Mouse (Mus musculus): ENCODE data around the gene Trabd. TPM values are rescaled to one million over a fixed set of nuclear protein-coding genes. Genes with fewer than 3 reads are reported as not detected.

The Trabd gene
- polyA plus RNA-seq, 1 experiment from 2014 or later = 36.4 TPM

- WGBS = 79% methylated on average over 4 of the region's 4 CpGs
- Histone ChIP-seq H3K27me3 (ENCODE audit: control insufficient read depth, insufficient read depth, low read length) (peaks cover 3% of the 10 kb centered on the region; the same call in 1 of the 2 replicates), H3K4me2 (ENCODE audit: low read depth, low read length) (0 out of 2 replicates have a peak overlapping the region, but pooled peaks have one; percentile 96), H3K9me3 (ENCODE audit: control insufficient read depth, low read length) (no peaks in the 10 kb centered on the region), H3K27ac (ENCODE audit: low read depth, low read length) (no peak overlapping the region), H3K4me1 (ENCODE audit: control insufficient read depth, insufficient read depth, low read length) (peaks cover 16% of the 10 kb centered on the region), H3K4me3 (ENCODE audit: low read depth, low read length) (no peak overlapping the region), H3K9ac (replicated peaks; ENCODE audit: low read depth, low read length) (no peak overlapping the region), H3K36me3 (ENCODE audit: control insufficient read depth, insufficient read depth, low read length) (peaks cover 48% of the 10 kb centered on the region)
- no peak for ATAC-seq (ENCODE audit: low read depth)
Observed at GRCm38 (mm10) chr15:89090662-89091061, 15.7 kb downstream of the Trabd start.

DNA sequence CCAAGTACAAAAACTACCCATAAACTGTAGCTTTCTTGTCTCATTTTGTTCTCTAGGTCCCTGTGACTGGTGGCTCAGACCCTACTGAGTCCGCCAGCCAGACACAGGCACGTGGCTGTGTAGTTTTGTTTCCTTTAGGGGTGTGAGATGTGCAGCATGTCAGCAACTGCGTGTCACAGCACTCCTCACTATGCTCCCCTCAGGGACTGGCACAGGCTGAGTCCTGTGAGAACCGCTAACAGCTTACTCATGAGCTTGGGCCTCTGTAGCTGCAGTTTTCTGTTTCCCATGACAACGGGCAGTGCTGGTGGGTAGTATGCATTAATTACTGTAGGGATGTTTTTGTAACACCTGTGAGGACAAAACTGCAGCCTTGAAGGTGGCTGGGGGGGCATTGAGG is 17.3 kb downstream of the Trabd start:
- Histone ChIP-seq H3K27ac (ENCODE audit: low read depth, low read length) (no peak overlapping the region), H3K4me2 (ENCODE audit: low read depth, low read length) (no peak overlapping the region), H3K36me3 (ENCODE audit: control insufficient read depth, insufficient read depth, low read length) (peaks cover 49% of the 10 kb centered on the region), H3K4me3 (ENCODE audit: low read depth, low read length) (no peak overlapping the region), H3K9ac (replicated peaks; ENCODE audit: low read depth, low read length) (no peak overlapping the region), H3K4me1 (ENCODE audit: control insufficient read depth, insufficient read depth, low read length) (peaks cover 16% of the 10 kb centered on the region), H3K9me3 (ENCODE audit: control insufficient read depth, low read length) (no peaks in the 10 kb centered on the region), H3K27me3 (ENCODE audit: control insufficient read depth, insufficient read depth, low read length) (peaks cover 3% of the 10 kb centered on the region; the same call in 1 of the 2 replicates)
- WGBS = 76% methylated on average over 5 of the region's 5 CpGs
- ATAC-seq (ENCODE audit: low read depth) = no peak

GRCm38 (mm10) chr15:89097450-89097849 is 22.5 kb downstream of the Trabd start:
- Histone ChIP-seq H3K27me3 (ENCODE audit: control insufficient read depth, insufficient read depth, low read length) (no peaks in the 10 kb centered on the region), H3K36me3 (ENCODE audit: control insufficient read depth, insufficient read depth, low read length) (peaks cover 95% of the 10 kb centered on the region), H3K9ac (replicated peaks; ENCODE audit: low read depth, low read length) (no peak overlapping the region), H3K27ac (ENCODE audit: low read depth, low read length) (no peak overlapping the region), H3K4me2 (ENCODE audit: low read depth, low read length) (no peak overlapping the region), H3K9me3 (ENCODE audit: control insufficient read depth, low read length) (no peaks in the 10 kb centered on the region), H3K4me3 (ENCODE audit: low read depth, low read length) (no peak overlapping the region), H3K4me1 (ENCODE audit: control insufficient read depth, insufficient read depth, low read length) (no peaks in the 10 kb centered on the region)
- no peak for ATAC-seq (ENCODE audit: low read depth)
- 91% methylated on average over 5 of the region's 5 CpGs for WGBS

DNA sequence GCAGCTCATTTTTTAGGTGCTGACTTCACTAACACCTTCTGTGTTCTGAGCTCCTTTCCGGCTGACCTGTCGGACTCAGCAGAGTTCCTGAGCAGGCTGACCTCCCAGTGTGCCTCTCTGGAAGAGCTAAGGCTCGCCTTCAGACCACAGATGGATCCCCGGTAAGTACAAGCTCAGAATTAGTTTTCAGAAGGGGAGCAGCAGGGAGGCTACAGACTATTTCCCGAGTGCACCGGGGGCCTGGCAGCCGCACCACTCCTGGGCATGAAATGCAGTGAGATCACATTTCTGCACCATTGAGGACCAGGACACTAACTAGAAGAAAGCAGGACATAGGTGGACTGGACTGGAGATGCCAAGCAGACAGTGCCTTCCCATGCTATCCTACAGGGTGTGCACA is 23.7 kb downstream of the Trabd start:
- H3K27ac ChIP-seq (ENCODE audit: low read depth, low read length) = no peak overlapping the region
- no peak for ATAC-seq (ENCODE audit: low read depth)
- H3K36me3 ChIP-seq (ENCODE audit: control insufficient read depth, insufficient read depth, low read length) = peaks cover 95% of the 10 kb centered on the region
- 90% methylated on average over 7 of the region's 7 CpGs for WGBS
- no peaks in the 10 kb centered on the region for H3K9me3 ChIP-seq (ENCODE audit: control insufficient read depth, low read length)
- H3K4me3 ChIP-seq (ENCODE audit: low read depth, low read length) = no peak overlapping the region
- H3K4me1 ChIP-seq (ENCODE audit: control insufficient read depth, insufficient read depth, low read length) = no peaks in the 10 kb centered on the region
- no peak overlapping the region for H3K9ac ChIP-seq (replicated peaks; ENCODE audit: low read depth, low read length)
- H3K4me2 ChIP-seq (ENCODE audit: low read depth, low read length) = no peak overlapping the region
- H3K27me3 ChIP-seq (ENCODE audit: control insufficient read depth, insufficient read depth, low read length) = no peaks in the 10 kb centered on the region

GRCm38 (mm10) chr15:89100823-89101222 is 25.9 kb downstream of the Trabd start:
- H3K4me3 ChIP-seq (ENCODE audit: low read depth, low read length) = no peak overlapping the region
- H3K27me3 ChIP-seq (ENCODE audit: control insufficient read depth, insufficient read depth, low read length) = no peaks in the 10 kb centered on the region
- WGBS = 94% methylated on average over 12 of the region's 12 CpGs
- H3K9ac ChIP-seq (replicated peaks; ENCODE audit: low read depth, low read length) = no peak overlapping the region
- no peak overlapping the region for H3K27ac ChIP-seq (ENCODE audit: low read depth, low read length)
- ATAC-seq (ENCODE audit: low read depth) = no peak
- H3K4me2 ChIP-seq (ENCODE audit: low read depth, low read length) = no peak overlapping the region
- no peaks in the 10 kb centered on the region for H3K9me3 ChIP-seq (ENCODE audit: control insufficient read depth, low read length)
- no peaks in the 10 kb centered on the region for H3K4me1 ChIP-seq (ENCODE audit: control insufficient read depth, insufficient read depth, low read length)
- H3K36me3 ChIP-seq (ENCODE audit: control insufficient read depth, insufficient read depth, low read length) = peaks cover 82% of the 10 kb centered on the region

GRCm38 (mm10) chr15:89102646-89103045 is 27.7 kb downstream of the Trabd start:
- H3K36me3 ChIP-seq (ENCODE audit: control insufficient read depth, insufficient read depth, low read length) = peaks cover 81% of the 10 kb centered on the region

GRCm38 (mm10) chr15:89103921-89104320 is 29.0 kb downstream of the Trabd start:
- 92% methylated on average over 10 of the region's 10 CpGs for WGBS
- H3K4me2 ChIP-seq (ENCODE audit: low read depth, low read length) = no peak overlapping the region
- H3K9ac ChIP-seq (replicated peaks; ENCODE audit: low read depth, low read length) = no peak overlapping the region
- no peaks in the 10 kb centered on the region for H3K4me1 ChIP-seq (ENCODE audit: control insufficient read depth, insufficient read depth, low read length)
- H3K9me3 ChIP-seq (ENCODE audit: control insufficient read depth, low read length) = no peaks in the 10 kb centered on the region
- no peak overlapping the region for H3K27ac ChIP-seq (ENCODE audit: low read depth, low read length)
- peaks cover 78% of the 10 kb centered on the region for H3K36me3 ChIP-seq (ENCODE audit: control insufficient read depth, insufficient read depth, low read length)
- ATAC-seq (ENCODE audit: low read depth) = no peak
- H3K4me3 ChIP-seq (ENCODE audit: low read depth, low read length) = no peak overlapping the region
- H3K27me3 ChIP-seq (ENCODE audit: control insufficient read depth, insufficient read depth, low read length) = no peaks in the 10 kb centered on the region

More at GRCm38 (mm10) chr15:89102646-89103045, 27.7 kb downstream of the Trabd start:
- no peak overlapping the region for H3K4me2 ChIP-seq (ENCODE audit: low read depth, low read length)
- H3K27ac ChIP-seq (ENCODE audit: low read depth, low read length) = no peak overlapping the region
- no peak overlapping the region for H3K9ac ChIP-seq (replicated peaks; ENCODE audit: low read depth, low read length)
- no peaks in the 10 kb centered on the region for H3K27me3 ChIP-seq (ENCODE audit: control insufficient read depth, insufficient read depth, low read length)
- no peak overlapping the region for H3K4me3 ChIP-seq (ENCODE audit: low read depth, low read length)
- 76% methylated on average over 5 of the region's 5 CpGs for whole genome bisulfite sequencing
- H3K4me1 ChIP-seq (ENCODE audit: control insufficient read depth, insufficient read depth, low read length) = no peaks in the 10 kb centered on the region
- no peak for ATAC-seq (ENCODE audit: low read depth)
- H3K9me3 ChIP-seq (ENCODE audit: control insufficient read depth, low read length) = no peaks in the 10 kb centered on the region

DNA sequence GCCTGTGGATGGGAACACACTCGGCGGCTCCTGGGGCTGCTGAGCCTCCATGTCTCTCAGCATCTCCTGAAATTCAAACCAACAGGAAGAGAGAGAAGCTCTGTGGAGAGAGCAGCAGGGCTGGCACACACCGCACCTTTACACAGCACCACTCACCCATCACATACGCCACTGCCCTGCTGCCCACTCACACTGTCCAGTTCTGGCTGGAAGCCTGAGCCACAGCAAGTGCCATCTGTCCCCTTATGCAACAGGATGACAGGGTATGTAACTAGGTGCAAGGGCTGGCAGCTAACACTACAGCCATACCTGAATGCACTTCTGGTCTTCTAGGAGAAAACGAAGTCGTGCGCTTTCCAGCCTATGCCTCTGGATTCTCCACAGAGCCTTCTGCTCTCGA is 29.5 kb downstream of the Trabd start:
- Histone ChIP-seq H3K27me3 (ENCODE audit: control insufficient read depth, insufficient read depth, low read length) (no peaks in the 10 kb centered on the region), H3K4me2 (ENCODE audit: low read depth, low read length) (no peak overlapping the region), H3K4me3 (ENCODE audit: low read depth, low read length) (no peak overlapping the region), H3K9me3 (ENCODE audit: control insufficient read depth, low read length) (no peaks in the 10 kb centered on the region), H3K27ac (ENCODE audit: low read depth, low read length) (no peak overlapping the region), H3K9ac (replicated peaks; ENCODE audit: low read depth, low read length) (no peak overlapping the region), H3K4me1 (ENCODE audit: control insufficient read depth, insufficient read depth, low read length) (no peaks in the 10 kb centered on the region), H3K36me3 (ENCODE audit: control insufficient read depth, insufficient read depth, low read length) (peaks cover 75% of the 10 kb centered on the region)
- WGBS = 97% methylated on average over 8 of the region's 8 CpGs
- ATAC-seq (ENCODE audit: low read depth) = no peak

DNA sequence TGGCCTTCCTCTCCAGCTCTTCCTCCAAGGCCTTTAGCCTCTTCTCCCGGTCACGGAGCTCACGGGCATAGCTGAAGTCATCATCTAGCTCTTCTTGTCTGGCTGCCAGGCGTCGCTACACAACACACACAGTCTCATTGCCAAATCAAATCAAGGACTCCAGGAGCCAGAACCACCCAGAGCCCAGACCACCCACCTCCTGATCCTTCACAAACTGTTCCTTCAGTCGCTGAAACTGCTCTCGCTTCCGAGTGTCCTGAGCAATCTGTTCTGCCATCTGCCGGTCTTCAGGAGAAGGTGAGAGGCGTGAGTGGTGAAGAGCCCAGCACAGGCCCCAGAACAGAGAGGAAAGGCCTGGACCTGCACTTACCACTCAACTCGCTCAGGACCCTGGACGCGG is 31.1 kb downstream of the Trabd start:
- no peaks in the 10 kb centered on the region for H3K4me1 ChIP-seq (ENCODE audit: control insufficient read depth, insufficient read depth, low read length)
- peaks cover 69% of the 10 kb centered on the region for H3K36me3 ChIP-seq (ENCODE audit: control insufficient read depth, insufficient read depth, low read length)
- no peak overlapping the region for H3K4me3 ChIP-seq (ENCODE audit: low read depth, low read length)
- H3K27me3 ChIP-seq (ENCODE audit: control insufficient read depth, insufficient read depth, low read length) = no peaks in the 10 kb centered on the region
- ATAC-seq (ENCODE audit: low read depth) = no peak
- no peak overlapping the region for H3K9ac ChIP-seq (replicated peaks; ENCODE audit: low read depth, low read length)
- WGBS = 94% methylated on average over 13 of the region's 13 CpGs
- no peaks in the 10 kb centered on the region for H3K9me3 ChIP-seq (ENCODE audit: control insufficient read depth, low read length)
- H3K4me2 ChIP-seq (ENCODE audit: low read depth, low read length) = no peak overlapping the region
- H3K27ac ChIP-seq (ENCODE audit: low read depth, low read length) = no peak overlapping the region
